Mouse (Mus musculus) kidney, adult 2 months (tissue): ENCODE measurements around the gene Sox15. TPM values are rescaled to one million over a fixed set of nuclear protein-coding genes. Genes with fewer than 3 reads are reported as not detected.

Experiments
- DNase-seq: peaks from one replicate; pipeline ENCODE4 v3.0.0; 2021
- H3K27ac ChIP-seq: fragments of 200-500 bp; 2 replicates; pipeline ENCODE4 v1.5.1; 2012; ENCODE audit warnings: low read depth, low read length, control low read depth, inconsistent platforms; ENCODE audit not compliant: insufficient read depth
- H3K27me3 ChIP-seq: fragments of 200-500 bp; replicated peaks from 2 replicates; pipeline ENCODE4 v1.6.1; 2012; ENCODE audit warnings: mild to moderate bottlenecking, moderate library complexity, low read length, inconsistent platforms; ENCODE audit not compliant: control insufficient read depth, insufficient read depth
- H3K36me3 ChIP-seq: fragments of 200-500 bp; 2 replicates; pipeline ENCODE4 v1.6.1; 2012; ENCODE audit warnings: mild to moderate bottlenecking, moderate library complexity, low read length, inconsistent platforms; ENCODE audit not compliant: control insufficient read depth, insufficient read depth
- H3K4me1 ChIP-seq: fragments of 200-500 bp; 2 replicates; pipeline ENCODE4 v1.6.1; 2011; ENCODE audit warnings: low read length; ENCODE audit not compliant: control insufficient read depth, insufficient read depth
- H3K4me3 ChIP-seq: fragments of 200-500 bp; 2 replicates; pipeline ENCODE4 v1.5.1; 2011; ENCODE audit warnings: mild to moderate bottlenecking, low read depth, low read length, control low read depth; ENCODE audit not compliant: insufficient read depth
- CTCF ChIP-seq: fragments of 200-500 bp; conservative IDR thresholded peaks from 2 replicates; pipeline ENCODE4 v1.5.1; 2011; ENCODE audit warnings: low read depth, mild to moderate bottlenecking, control low read depth, low read length, moderate library complexity, mixed read lengths; ENCODE audit not compliant: insufficient read depth, insufficient read length
- POLR2A ChIP-seq: fragments of 200-500 bp; IDR thresholded peaks from one replicate; pipeline ENCODE4 v1.6.1; 2011; ENCODE audit warnings: low read depth, low read length, control low read depth
- WGBS: fragments of 180-500 bp; shearing (Covaris S2); methylation state at CpG from one replicate; pipeline ENCODE4 v1.1.7; 2018; 5-methylcytosine and 5-hydroxymethylcytosine counted together
- polyA plus RNA-seq: library from polyadenylated mRNA; depleted of rRNA; stranded (reverse); fragments of >200 nt; gene quantifications from 2 replicates; pipeline ENCODE4 v1.2.3, GENCODE M21; 2012; rRNA removed

The Sox15 gene
- polyA plus RNA-seq, result 0.58 and 0.70 TPM in 2 replicates

- peaks cover 9% of the 10 kb centered on the region for H3K36me3 ChIP-seq
- no peaks in the 10 kb centered on the region for H3K4me1 ChIP-seq
- DNase-seq, result peak; percentile 72
- no peak within 1 kb of the TSS for H3K27ac ChIP-seq
- TF ChIP-seq CTCF (peak; percentile 64), POLR2A (no peak)
- 23% methylated on average over 34 of the region's 34 CpGs for WGBS
- no peak within 1 kb of the TSS for H3K4me3 ChIP-seq
- no peaks in the 10 kb centered on the region for H3K27me3 ChIP-seq
Measured at GRCm38 (mm10) chr11:69655264-69656064, at the start of gene Sox15. Gene Sox15, plus strand, starts transcription at chr11:69655314.

- DNase-seq, result peak; percentile 72
- Histone ChIP-seq H3K27ac (no peak within 1 kb of the TSS), H3K4me3 (peak within 1 kb of the TSS; percentile 54), H3K27me3 (peaks cover 2% of the 10 kb centered on the region; the same call in 1 of the 2 replicates), H3K4me1 (no peaks in the 10 kb centered on the region), H3K36me3 (no peaks in the 10 kb centered on the region)
- 3% methylated on average over 32 of the region's 32 CpGs for WGBS
- no peak for TF ChIP-seq CTCF
- TF ChIP-seq POLR2A, result peak; percentile 66
Measured at GRCm38 (mm10) chr11:69605726-69606490, 49.2 kb upstream of the Sox15 start, which contains the start of gene Atp1b2. Gene Atp1b2, minus strand, starts transcription at chr11:69605942.

- H3K36me3 ChIP-seq, result no peaks in the 10 kb centered on the region
- H3K4me1 ChIP-seq, result no peaks in the 10 kb centered on the region
- no peak for DNase-seq
- no peak for TF ChIP-seq CTCF
- no peak for TF ChIP-seq POLR2A
- peaks cover 2% of the 10 kb centered on the region; the same call in 1 of the 2 replicates for H3K27me3 ChIP-seq
- no peak overlapping the region for H3K27ac ChIP-seq
- WGBS, result 78% methylated on average over 2 of the region's 2 CpGs
- no peak overlapping the region for H3K4me3 ChIP-seq
Measured at GRCm38 (mm10) chr11:69606491-69606795, 48.7 kb upstream of the Sox15 start.

GRCm38 (mm10) chr11:69606832-69607231 lies 48.3 kb upstream of the Sox15 start:
- no peak overlapping the region for H3K27ac ChIP-seq
- H3K36me3 ChIP-seq, result no peaks in the 10 kb centered on the region
- TF ChIP-seq POLR2A (no peak), CTCF (no peak)
- DNase-seq, result no peak
- H3K4me1 ChIP-seq, result no peaks in the 10 kb centered on the region
- no peak overlapping the region for H3K4me3 ChIP-seq
- peaks cover 2% of the 10 kb centered on the region; the same call in 1 of the 2 replicates for H3K27me3 ChIP-seq
- 77% methylated on average over 2 of the region's 2 CpGs for WGBS

GRCm38 (mm10) chr11:69608525-69608924 lies 46.6 kb upstream of the Sox15 start:
- DNase-seq, result no peak
- WGBS, result 89% methylated on average over 3 of the region's 3 CpGs
- no peak overlapping the region for H3K4me3 ChIP-seq
- H3K27ac ChIP-seq, result no peak overlapping the region
- no peak for TF ChIP-seq CTCF
- H3K27me3 ChIP-seq, result peaks cover 2% of the 10 kb centered on the region; the same call in 1 of the 2 replicates
- no peaks in the 10 kb centered on the region for H3K36me3 ChIP-seq
- no peaks in the 10 kb centered on the region for H3K4me1 ChIP-seq

GRCm38 (mm10) chr11:69609416-69609815 lies 45.7 kb upstream of the Sox15 start:
- no peak overlapping the region for H3K27ac ChIP-seq
- 0 out of 2 replicates have a peak, but pooled peaks cover 2% of the 10 kb centered on the region for H3K4me1 ChIP-seq
- H3K36me3 ChIP-seq, result no peaks in the 10 kb centered on the region
- 70% methylated on average over 7 of the region's 7 CpGs for WGBS
- DNase-seq, result no peak
- no peak for TF ChIP-seq CTCF
- TF ChIP-seq POLR2A, result no peak
- peaks cover 2% of the 10 kb centered on the region; the same call in 1 of the 2 replicates for H3K27me3 ChIP-seq
- no peak overlapping the region for H3K4me3 ChIP-seq

GRCm38 (mm10) chr11:69610899-69611298 lies 44.2 kb upstream of the Sox15 start:
- no peaks in the 10 kb centered on the region for H3K27me3 ChIP-seq
- no peak overlapping the region for H3K4me3 ChIP-seq
- H3K4me1 ChIP-seq, result 0 out of 2 replicates have a peak, but pooled peaks cover 2% of the 10 kb centered on the region
- H3K27ac ChIP-seq, result no peak overlapping the region
- no peak for TF ChIP-seq POLR2A
- no peak for TF ChIP-seq CTCF
- DNase-seq, result no peak
- H3K36me3 ChIP-seq, result no peaks in the 10 kb centered on the region
- WGBS, result 81% methylated on average over 4 of the region's 4 CpGs
